Mouse (Mus musculus) T-helper 1 cell (primary cell): ENCODE data around the gene Lmod1.

Experiments used
- in situ Hi-C: fragments of 300-600 bp; cut with MboI, MseI; formaldehyde crosslinking; loops from one replicate; pipeline ENCODE4 v1.15.1; 2025; ENCODE audit warnings: high pct_unique_total_duplicates

Lmod1 gene

GRCm38 (mm10) chr1:135324571-135324970, at the start of gene Lmod1:
Lmod1 (plus strand) TSS chr1:135324807.
- in situ Hi-C loops: no loop called here

- in situ Hi-C loops: no loop called here
Observed at GRCm38 (mm10) chr1:135280646-135281045, 44.0 kb upstream of the Lmod1 start.

GRCm38 (mm10) chr1:135281841-135282240, 42.8 kb upstream of the Lmod1 start:
- in situ Hi-C loops: no loop called here

DNA sequence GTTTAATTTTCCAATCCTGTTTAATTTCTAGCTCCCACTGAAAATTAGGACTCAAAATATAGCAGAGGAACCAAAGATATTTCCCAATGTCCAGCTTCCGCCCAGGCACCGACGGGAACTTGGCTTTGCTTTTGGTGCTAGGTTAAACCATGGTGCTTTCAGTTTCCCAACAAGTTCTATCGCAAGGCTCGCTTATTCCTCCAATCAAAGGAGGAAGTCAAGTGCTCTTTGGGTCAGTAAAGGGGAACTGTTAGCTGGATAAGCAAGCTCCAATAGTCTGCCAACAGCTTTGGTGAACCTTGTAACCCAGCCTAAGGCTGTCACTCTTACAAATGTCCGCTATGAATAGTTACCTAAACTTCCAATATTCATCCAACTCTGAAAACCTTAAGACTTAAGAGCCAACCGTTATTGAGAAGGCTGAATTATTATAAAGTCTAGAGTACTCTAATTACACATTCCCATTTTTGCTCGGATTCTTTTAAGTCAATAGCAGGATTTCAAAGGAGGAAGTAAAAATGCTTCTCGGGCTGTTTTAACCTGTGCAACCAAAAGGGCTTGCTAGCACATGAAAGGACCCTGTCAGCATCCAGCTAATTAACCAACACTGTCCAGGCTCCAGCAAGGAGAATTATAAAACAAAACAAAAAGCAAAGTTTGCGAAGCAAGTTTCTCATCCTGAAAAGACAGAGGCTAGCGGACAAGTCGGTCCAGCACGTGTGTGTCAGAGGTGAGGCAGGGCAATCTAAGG, 41.9 kb upstream of the Lmod1 start:
- in situ Hi-C loops: no loop called here

- in situ Hi-C loops: no loop called here
Observed at GRCm38 (mm10) chr1:135283287-135283825, 41.3 kb upstream of the Lmod1 start.

DNA sequence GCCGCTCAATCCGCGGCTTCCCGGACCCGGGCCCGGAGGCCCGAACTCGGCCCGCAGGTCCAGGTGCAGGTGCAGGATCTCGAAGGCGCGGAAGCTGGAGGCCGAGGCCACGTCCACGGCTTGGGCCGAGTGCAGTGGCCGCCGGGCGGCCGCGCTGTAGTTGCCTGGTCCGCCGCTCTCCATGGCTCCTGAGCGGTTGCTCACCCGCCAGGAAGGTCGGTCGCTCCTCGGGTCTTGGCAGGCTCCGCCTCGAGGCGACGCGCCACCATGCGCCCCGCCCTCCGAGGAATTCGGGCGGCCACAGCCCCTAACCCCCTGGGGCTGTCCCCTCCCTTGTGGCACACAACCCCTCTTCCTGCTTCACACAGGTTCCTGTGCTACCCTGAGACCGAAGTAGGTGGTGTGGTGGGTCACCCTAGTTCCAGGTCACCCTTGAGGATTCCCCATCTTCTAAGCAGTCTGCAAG, 40.7 kb upstream of the Lmod1 start, which contains the start of gene Rnpep:
Rnpep (minus strand) TSS at position 259 of the 466 bp plus-strand sequence.
- in situ Hi-C loops: no loop called here

DNA sequence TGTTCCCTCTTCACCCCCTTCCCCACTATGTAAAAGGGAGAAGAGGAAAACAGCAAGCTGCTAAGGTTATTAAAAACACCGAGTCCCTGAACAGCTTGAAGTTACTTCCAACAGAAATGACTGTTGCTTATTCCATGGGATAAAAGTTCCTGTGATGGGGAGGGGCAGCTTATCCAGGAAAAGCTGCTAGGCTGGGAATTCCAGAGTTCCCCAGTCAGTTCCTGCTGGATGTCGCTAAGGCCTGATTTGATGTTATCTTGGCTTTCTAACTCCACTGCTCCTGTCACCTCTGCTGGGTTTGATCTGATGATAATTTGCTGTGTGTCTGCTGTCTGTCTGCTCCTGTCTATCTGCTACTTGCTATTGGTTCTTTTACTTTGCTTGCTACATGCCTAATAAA, 38.3 kb upstream of the Lmod1 start:
- in situ Hi-C loops: no loop called here

DNA sequence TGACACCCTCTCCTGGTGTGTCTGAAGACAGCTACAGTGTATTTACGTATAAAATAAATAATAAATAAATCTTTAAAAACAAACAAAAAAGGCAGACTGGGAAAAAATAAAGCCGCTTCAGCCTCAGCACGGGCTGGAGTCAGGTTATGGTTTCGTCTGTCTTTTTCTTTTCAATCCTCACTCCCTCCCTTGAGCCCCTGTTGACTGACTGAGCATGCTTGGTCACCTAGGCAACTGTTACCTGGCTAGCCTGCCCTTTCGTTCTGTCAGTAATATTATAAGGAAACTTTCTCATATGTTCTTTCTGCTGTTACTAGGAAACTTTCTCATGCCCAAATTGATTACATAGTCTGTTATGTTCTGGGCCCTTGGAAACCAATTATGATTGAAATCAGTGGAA, 33.7 kb upstream of the Lmod1 start:
- in situ Hi-C loops: no loop called here

DNA sequence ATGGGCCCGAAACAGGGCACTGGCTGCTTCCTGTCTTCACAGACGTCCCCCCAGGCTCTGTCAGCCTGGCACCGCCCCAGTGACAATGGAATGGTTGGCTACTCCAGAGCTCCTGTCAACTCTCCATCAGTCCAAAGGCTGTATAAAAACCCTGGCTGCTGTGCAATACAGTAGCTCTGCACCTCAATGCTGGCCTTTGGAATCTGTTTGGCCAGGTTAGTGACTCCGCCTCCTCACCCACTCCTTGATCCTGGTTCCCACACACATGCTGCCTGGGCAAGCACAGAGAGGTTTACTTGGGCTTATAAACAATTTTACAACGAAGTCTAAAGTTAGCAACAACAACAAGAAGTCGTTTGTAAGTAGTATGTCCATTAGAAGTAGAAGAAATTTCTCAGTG, 13.3 kb upstream of the Lmod1 start:
- in situ Hi-C loops: no loop called here

DNA sequence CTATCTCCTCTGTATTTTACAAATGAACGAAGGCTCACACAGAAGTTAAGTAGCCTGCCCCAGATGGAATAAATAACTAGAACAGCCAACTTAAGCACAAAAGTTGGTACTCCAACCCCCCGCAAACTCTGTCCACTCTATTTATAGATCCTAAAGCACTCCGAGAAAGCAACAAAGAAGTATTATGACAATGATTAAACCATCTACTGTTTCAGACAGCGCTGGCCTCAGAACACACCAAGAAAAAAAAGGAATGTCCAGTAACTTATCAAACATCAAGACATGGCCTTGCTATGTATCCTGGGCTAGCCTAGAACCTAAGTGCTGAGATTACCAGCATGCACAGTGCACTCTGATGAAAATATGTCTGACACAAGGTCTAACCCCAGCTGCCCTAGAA, 12.4 kb upstream of the Lmod1 start:
- in situ Hi-C loops: no loop called here

DNA sequence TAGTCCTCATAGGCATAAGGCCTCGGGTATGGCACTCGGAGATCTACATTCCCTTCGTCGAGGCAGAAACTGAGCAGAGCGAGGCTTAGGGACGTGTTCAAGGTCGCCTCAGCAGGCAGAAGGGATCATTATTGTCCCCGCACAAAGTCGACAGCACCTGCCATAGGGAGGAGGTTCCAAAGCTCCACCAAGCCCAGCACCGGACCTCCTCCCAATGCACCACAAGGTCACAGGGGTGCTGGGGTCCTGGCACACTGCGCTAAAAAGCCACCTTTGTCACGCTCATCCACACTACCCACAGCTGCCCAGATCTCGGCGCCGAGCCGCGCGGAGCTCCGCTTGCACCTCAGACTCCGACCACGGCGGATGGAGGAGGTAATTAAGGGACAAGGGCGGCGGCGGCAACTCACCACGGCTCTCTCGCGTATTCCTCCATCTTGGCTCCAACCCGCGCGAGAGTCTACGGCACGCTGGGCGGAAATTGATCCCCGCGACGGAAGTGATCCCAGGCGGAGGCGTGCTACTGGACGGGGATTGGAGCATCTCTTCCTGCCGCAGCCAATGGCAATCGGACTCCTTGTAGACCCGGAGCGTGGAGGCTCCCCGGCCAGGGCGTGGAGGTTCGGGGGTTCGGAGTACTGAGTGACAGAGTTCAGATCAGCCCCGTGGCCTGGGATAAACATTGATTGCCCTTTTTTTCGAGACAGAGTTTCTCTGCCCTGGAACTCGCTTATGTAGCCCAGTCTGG, 11.1 kb upstream of the Lmod1 start, which contains the start of gene Timm17a:
Timm17a (minus strand) TSS at position 495 of the 748 bp plus-strand sequence.
- in situ Hi-C loops: no loop called here

DNA sequence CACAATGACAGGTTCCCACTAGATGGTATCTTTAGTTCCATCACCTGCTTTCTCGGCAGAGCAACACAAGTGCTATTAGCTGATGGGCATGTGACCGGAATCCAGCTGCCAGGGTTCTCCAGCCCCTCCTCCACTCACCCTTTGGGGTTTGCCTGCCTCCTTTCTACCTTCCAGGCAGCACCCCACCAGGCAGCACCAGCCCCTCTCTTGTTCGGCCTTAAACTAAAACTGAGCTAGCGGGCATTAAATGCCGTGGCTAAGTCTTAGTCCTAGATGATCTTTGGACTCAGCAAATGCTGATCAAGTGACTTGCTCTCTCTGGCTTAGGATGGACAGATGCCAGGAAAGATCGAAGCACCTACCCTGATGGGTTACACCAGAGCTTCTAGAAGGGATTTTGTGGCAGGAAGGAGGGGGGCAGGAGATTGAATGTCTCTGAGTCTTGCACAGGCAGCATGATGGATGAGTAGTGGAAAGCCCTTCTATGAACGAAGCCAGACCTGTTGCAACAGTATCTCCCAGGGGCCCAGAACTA, 1.2 kb upstream of the Lmod1 start:
- in situ Hi-C loops: no loop called here

- in situ Hi-C loops: no loop called here
Observed at GRCm38 (mm10) chr1:135325934-135326333, 1.3 kb downstream of the Lmod1 start.

- in situ Hi-C loops: no loop called here
Observed at GRCm38 (mm10) chr1:135328368-135328767, 3.8 kb downstream of the Lmod1 start.

GRCm38 (mm10) chr1:135330578-135330977, 6.0 kb downstream of the Lmod1 start:
- in situ Hi-C loops: no loop called here

DNA sequence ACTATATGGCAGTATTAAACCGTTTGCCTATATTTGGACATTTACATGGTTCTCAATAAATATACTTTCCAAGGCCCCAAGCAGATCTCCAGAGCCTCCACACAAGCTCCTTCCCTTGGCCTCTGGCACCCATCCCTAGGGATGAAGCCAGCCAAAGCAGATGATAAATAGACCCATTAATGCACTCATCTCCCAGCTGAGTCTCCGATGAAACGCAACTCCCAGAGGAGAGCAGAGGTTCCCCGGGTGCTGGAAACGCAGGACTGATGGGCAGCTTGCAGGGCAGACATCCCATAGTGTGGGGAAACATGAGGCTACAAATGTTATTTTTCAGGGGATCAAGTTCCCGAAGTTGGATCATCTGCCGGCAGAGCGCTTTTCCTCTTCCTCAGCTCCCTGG, 17.3 kb downstream of the Lmod1 start:
- in situ Hi-C loops: no loop called here

- in situ Hi-C loops: no loop called here
Observed at GRCm38 (mm10) chr1:135344026-135344425, 19.4 kb downstream of the Lmod1 start.

- in situ Hi-C loops: no loop called here
Observed at GRCm38 (mm10) chr1:135346891-135347290, 22.3 kb downstream of the Lmod1 start.

- in situ Hi-C loops: no loop called here
Observed at GRCm38 (mm10) chr1:135347498-135348169, 23.0 kb downstream of the Lmod1 start.

DNA sequence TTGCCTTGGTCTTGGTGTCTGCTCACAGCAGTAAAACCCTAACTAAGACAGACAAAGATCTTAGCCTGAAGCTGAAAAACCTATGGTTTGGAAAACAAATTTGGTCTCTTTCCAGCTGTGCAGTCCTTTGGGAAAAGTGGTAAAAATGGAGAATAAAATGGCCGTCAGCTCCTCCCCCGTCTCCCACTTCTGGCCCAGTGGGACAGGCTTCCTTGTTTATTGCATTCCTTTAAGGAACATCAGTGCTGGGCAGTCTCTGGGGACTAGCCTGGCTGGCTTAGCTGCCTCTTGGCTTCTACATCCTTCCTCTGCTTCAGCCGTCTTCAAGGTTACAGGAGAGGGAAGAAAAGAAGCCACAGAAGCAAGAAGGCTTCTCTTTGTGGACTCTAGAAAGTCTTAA, 27.3 kb downstream of the Lmod1 start:
- in situ Hi-C loops: no loop called here

DNA sequence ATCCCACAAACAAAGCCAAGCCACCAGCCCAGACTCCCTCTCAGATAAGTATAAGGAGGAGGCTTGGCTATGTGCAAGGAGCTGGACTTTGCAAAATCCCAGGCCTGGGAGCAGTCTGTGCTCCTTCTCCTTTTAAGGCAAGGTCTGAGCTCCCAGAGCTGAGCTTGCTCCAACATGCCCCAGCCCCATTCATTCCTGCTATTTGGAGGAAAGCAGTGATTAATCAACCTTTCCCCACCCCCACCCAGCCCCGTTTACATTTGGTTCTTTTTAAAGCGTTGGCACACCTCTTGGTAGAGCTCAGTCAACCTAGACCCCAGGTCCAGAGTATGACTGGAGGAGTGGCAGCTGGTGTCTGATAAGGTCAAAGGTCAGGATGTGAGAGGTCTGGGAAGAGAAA, 34.5 kb downstream of the Lmod1 start:
- in situ Hi-C loops: no loop called here

DNA sequence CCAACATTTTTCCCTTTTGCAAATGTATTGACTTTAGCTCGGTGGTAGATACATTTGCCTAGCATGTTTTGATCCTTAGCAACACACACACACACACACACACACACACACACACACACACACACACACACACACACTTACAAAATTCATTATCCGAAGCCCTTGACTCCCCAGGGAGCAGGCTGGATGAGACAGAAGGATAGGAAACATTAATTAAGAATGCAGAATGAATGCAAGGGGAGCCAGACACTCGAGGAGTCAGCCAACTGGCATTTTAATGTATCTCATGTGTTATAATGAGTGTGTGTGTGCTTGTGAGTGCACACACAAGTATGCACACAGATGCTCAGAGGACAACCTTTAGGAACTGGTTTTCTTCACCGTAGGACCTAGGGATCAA, 36.9 kb downstream of the Lmod1 start:
- in situ Hi-C loops: loop anchor here (5.0 to 10.0 kb wide), 2 partner anchors 99 to 207 kb away; no protein-coding TSS in a partner anchor
